Mouse (Mus musculus) limb, embryonic 15.5 days (tissue): ENCODE results near the gene Spag7. TPM values are rescaled to one million over a fixed set of nuclear protein-coding genes. Genes with fewer than 3 reads are reported as not detected.

ENCODE experiments used
- ATAC-seq: fragments of 200-750 bp; cut with Nextera tagmentation; 2 replicates; pipeline ENCODE4 v1.8.0; 2017; ENCODE audit warnings: low read depth, moderate TSS enrichment; ENCODE audit not compliant: insufficient number of reproducible peaks, low FRiP score, low TSS enrichment
- H3K27ac ChIP-seq: fragments of 300-500 bp; sonication (generic); 2 replicates; pipeline ENCODE4 v1.5.1; 2015; ENCODE audit warnings: moderate library complexity, mild to moderate bottlenecking, inconsistent platforms
- H3K27me3 ChIP-seq: fragments of 300-500 bp; sonication (generic); 2 replicates; pipeline ENCODE4 v1.6.1; 2015; ENCODE audit warnings: inconsistent platforms
- H3K36me3 ChIP-seq: fragments of 300-500 bp; sonication (generic); 2 replicates; pipeline ENCODE4 v1.6.1; 2015; ENCODE audit warnings: inconsistent platforms
- H3K4me1 ChIP-seq: fragments of 300-500 bp; sonication (generic); 2 replicates; pipeline ENCODE4 v1.6.1; 2015; ENCODE audit warnings: inconsistent platforms
- H3K4me2 ChIP-seq: fragments of 300-500 bp; sonication (generic); 2 replicates; pipeline ENCODE4 v1.6.1; 2015; ENCODE audit warnings: mild to moderate bottlenecking, inconsistent platforms
- H3K4me3 ChIP-seq: fragments of 300-500 bp; sonication (generic); 2 replicates; pipeline ENCODE4 v1.5.1; 2015; ENCODE audit warnings: mild to moderate bottlenecking, inconsistent platforms
- H3K9ac ChIP-seq: fragments of 300-500 bp; sonication (generic); 2 replicates; pipeline ENCODE4 v1.6.1; 2015; ENCODE audit warnings: inconsistent platforms
- H3K9me3 ChIP-seq: fragments of 300-500 bp; sonication (generic); 2 replicates; pipeline ENCODE4 v1.6.1; 2016; ENCODE audit warnings: inconsistent platforms
- whole genome bisulfite sequencing: fragments of 180-500 bp; shearing (Covaris S2); methylation state at CpG from one replicate; pipeline ENCODE4 v1.1.7; 2015; 5-methylcytosine and 5-hydroxymethylcytosine counted together
- polyA plus RNA-seq: library from polyadenylated mRNA; unstranded; fragments of >200 nt; fragmentation: Nextera tagmentation; extraction: Ambion mirVana; gene quantifications from 2 replicates; pipeline ENCODE4 v1.2.1, GENCODE M21; 2015

Spag7 gene
- polyA plus RNA-seq, 1 experiment from 2014 or later = 149 TPM

- peaks cover 84% of the 10 kb centered on the region for H3K36me3 ChIP-seq
- no peak overlapping the region for H3K27ac ChIP-seq
- H3K4me1 ChIP-seq = peaks cover 5% of the 10 kb centered on the region
- H3K27me3 ChIP-seq = no peaks in the 10 kb centered on the region
- no peaks in the 10 kb centered on the region for H3K9me3 ChIP-seq
- no peak overlapping the region for H3K9ac ChIP-seq
- H3K4me2 ChIP-seq = no peak overlapping the region
- H3K4me3 ChIP-seq = no peak overlapping the region
- no peak for ATAC-seq
- WGBS = 69% methylated on average over 2 of the region's 2 CpGs
These were observed 9.4 kb upstream of the Spag7 start for GRCm38 (mm10) chr11:70678576-70678975.

- no peak overlapping the region for H3K27ac ChIP-seq
- no peaks in the 10 kb centered on the region for H3K9me3 ChIP-seq
- H3K4me1 ChIP-seq = peaks cover 5% of the 10 kb centered on the region
- no peak overlapping the region for H3K4me2 ChIP-seq
- H3K9ac ChIP-seq = no peak overlapping the region
- H3K27me3 ChIP-seq = no peaks in the 10 kb centered on the region
- H3K4me3 ChIP-seq = no peak overlapping the region
- WGBS = 85% methylated on average over 9 of the region's 9 CpGs
- peaks cover 81% of the 10 kb centered on the region for H3K36me3 ChIP-seq
- ATAC-seq = no peak
These were observed 8.9 kb upstream of the Spag7 start for GRCm38 (mm10) chr11:70678092-70678491.

- no peak overlapping the region for H3K27ac ChIP-seq
- H3K9ac ChIP-seq = no peak overlapping the region
- no peak for ATAC-seq
- no peaks in the 10 kb centered on the region for H3K27me3 ChIP-seq
- H3K9me3 ChIP-seq = no peaks in the 10 kb centered on the region
- no peak overlapping the region for H3K4me3 ChIP-seq
- H3K36me3 ChIP-seq = peaks cover 63% of the 10 kb centered on the region
- 66% methylated on average over 11 of the region's 11 CpGs for WGBS
- peaks cover 14% of the 10 kb centered on the region for H3K4me1 ChIP-seq
- H3K4me2 ChIP-seq = no peak overlapping the region
These were observed 5.3 kb upstream of the Spag7 start for GRCm38 (mm10) chr11:70674501-70674900.

- no peak for ATAC-seq
- Histone ChIP-seq H3K4me2 (no peak overlapping the region), H3K4me3 (no peak overlapping the region), H3K36me3 (peaks cover 58% of the 10 kb centered on the region), H3K27ac (no peak overlapping the region), H3K9ac (no peak overlapping the region), H3K9me3 (no peaks in the 10 kb centered on the region), H3K4me1 (peaks cover 14% of the 10 kb centered on the region), H3K27me3 (no peaks in the 10 kb centered on the region)
- WGBS = 81% methylated on average over 6 of the region's 6 CpGs
These were observed 4.8 kb upstream of the Spag7 start for GRCm38 (mm10) chr11:70674014-70674413.

- no peaks in the 10 kb centered on the region for H3K27me3 ChIP-seq
- peaks cover 27% of the 10 kb centered on the region for H3K4me1 ChIP-seq
- no peak overlapping the region for H3K4me2 ChIP-seq
- H3K36me3 ChIP-seq = peaks cover 46% of the 10 kb centered on the region
- H3K4me3 ChIP-seq = no peak overlapping the region
- WGBS = 86% methylated on average over 16 of the region's 16 CpGs
- H3K9ac ChIP-seq = no peak overlapping the region
- ATAC-seq = no peak
- H3K27ac ChIP-seq = no peak overlapping the region
- no peaks in the 10 kb centered on the region for H3K9me3 ChIP-seq
These were observed 2.3 kb upstream of the Spag7 start for GRCm38 (mm10) chr11:70671333-70672047.

- peaks cover 27% of the 10 kb centered on the region for H3K4me1 ChIP-seq
- peak overlapping the region; percentile 71 for H3K4me3 ChIP-seq
- WGBS = 45% methylated on average over 14 of the region's 14 CpGs
- peak overlapping the region; percentile 100 for H3K27ac ChIP-seq
- no peak for ATAC-seq
- H3K9ac ChIP-seq = peak overlapping the region; percentile 67
- peak overlapping the region; percentile 68 for H3K4me2 ChIP-seq
- H3K36me3 ChIP-seq = peaks cover 45% of the 10 kb centered on the region
- no peaks in the 10 kb centered on the region for H3K9me3 ChIP-seq
- H3K27me3 ChIP-seq = no peaks in the 10 kb centered on the region
These were observed 1.3 kb upstream of the Spag7 start for GRCm38 (mm10) chr11:70670483-70670882.

- Histone ChIP-seq H3K9ac (peak overlapping the region; percentile 67), H3K4me2 (peak overlapping the region; percentile 68), H3K4me1 (peaks cover 27% of the 10 kb centered on the region), H3K27me3 (no peaks in the 10 kb centered on the region), H3K36me3 (peaks cover 45% of the 10 kb centered on the region), H3K4me3 (peak overlapping the region; percentile 71), H3K27ac (peak overlapping the region; percentile 100), H3K9me3 (no peaks in the 10 kb centered on the region)
- ATAC-seq = peak; percentile 30
- under 1% methylated on average over 31 of the region's 31 CpGs for WGBS
These were observed 548 bp upstream of the Spag7 start for GRCm38 (mm10) chr11:70669582-70670345.

GRCm38 (mm10) chr11:70668335-70668770 is 863 bp downstream of the Spag7 start:
- Histone ChIP-seq H3K4me1 (peaks cover 27% of the 10 kb centered on the region), H3K9ac (peak overlapping the region; percentile 24), H3K27me3 (no peaks in the 10 kb centered on the region), H3K36me3 (peaks cover 45% of the 10 kb centered on the region), H3K4me2 (peak overlapping the region; percentile 77), H3K9me3 (no peaks in the 10 kb centered on the region), H3K27ac (peak overlapping the region; percentile 100), H3K4me3 (peak overlapping the region; percentile 71)
- under 1% methylated on average over 15 of the region's 15 CpGs for WGBS
- ATAC-seq = no peak

- no peak for ATAC-seq
- peak overlapping the region; percentile 71 for H3K4me3 ChIP-seq
- WGBS = 47% methylated on average over 14 of the region's 14 CpGs
- peak overlapping the region; percentile 100 for H3K27ac ChIP-seq
- H3K9ac ChIP-seq = no peak overlapping the region
- no peaks in the 10 kb centered on the region for H3K27me3 ChIP-seq
- H3K4me1 ChIP-seq = peaks cover 27% of the 10 kb centered on the region
- peak overlapping the region; percentile 77 for H3K4me2 ChIP-seq
- no peaks in the 10 kb centered on the region for H3K9me3 ChIP-seq
- peaks cover 51% of the 10 kb centered on the region for H3K36me3 ChIP-seq
These were observed 1.7 kb downstream of the Spag7 start for GRCm38 (mm10) chr11:70667271-70668150.

GRCm38 (mm10) chr11:70666687-70667086 is 2.5 kb downstream of the Spag7 start:
- 91% methylated on average over 8 of the region's 8 CpGs for WGBS
- Histone ChIP-seq H3K4me3 (no peak overlapping the region), H3K36me3 (peaks cover 53% of the 10 kb centered on the region), H3K9me3 (no peaks in the 10 kb centered on the region), H3K4me1 (peaks cover 27% of the 10 kb centered on the region), H3K27me3 (no peaks in the 10 kb centered on the region), H3K9ac (no peak overlapping the region), H3K27ac (no peak overlapping the region), H3K4me2 (no peak overlapping the region)
- no peak for ATAC-seq

- WGBS = 96% methylated on average over 9 of the region's 9 CpGs
- Histone ChIP-seq H3K27me3 (no peaks in the 10 kb centered on the region), H3K4me1 (peaks cover 13% of the 10 kb centered on the region), H3K9me3 (no peaks in the 10 kb centered on the region), H3K9ac (no peak overlapping the region), H3K4me2 (no peak overlapping the region), H3K36me3 (peaks cover 65% of the 10 kb centered on the region), H3K4me3 (no peak overlapping the region), H3K27ac (no peak overlapping the region)
- ATAC-seq = no peak
These were observed 4.5 kb downstream of the Spag7 start for GRCm38 (mm10) chr11:70664741-70665140.
